Mouse (Mus musculus) olfactory bulb, adult 2 months (tissue): ENCODE measurements around the gene Cdh4. TPM values are rescaled to one million over a fixed set of nuclear protein-coding genes. Genes with fewer than 3 reads are reported as not detected.

Source experiments
- H3K27ac ChIP-seq: fragments of 200-500 bp; 2 replicates; pipeline ENCODE4 v1.5.1; 2012; ENCODE audit warnings: low read depth, low read length; ENCODE audit not compliant: insufficient read depth
- H3K4me1 ChIP-seq: fragments of 200-500 bp; 2 replicates; pipeline ENCODE4 v1.6.1; 2012; ENCODE audit warnings: low read length; ENCODE audit not compliant: control insufficient read depth, insufficient read depth
- H3K4me3 ChIP-seq: fragments of 200-500 bp; 2 replicates; pipeline ENCODE4 v1.5.1; 2012; ENCODE audit warnings: mild to moderate bottlenecking, low read depth, low read length, moderate library complexity; ENCODE audit not compliant: insufficient read depth
- CTCF ChIP-seq: fragments of 200-500 bp; IDR thresholded peaks from 2 replicates; pipeline ENCODE4 v1.5.1; 2012; ENCODE audit warnings: low read depth, mild to moderate bottlenecking, low read length, moderate library complexity; ENCODE audit not compliant: insufficient read depth
- POLR2A ChIP-seq: fragments of 200-500 bp; IDR thresholded peaks from 2 replicates; pipeline ENCODE4 v1.6.1; 2012; ENCODE audit warnings: mild to moderate bottlenecking, low read depth, low read length, moderate library complexity; ENCODE audit not compliant: insufficient read depth
- WGBS: fragments of 180-500 bp; shearing (Covaris S2); methylation state at CpG from one replicate; pipeline ENCODE4 v1.1.7; 2018; 5-methylcytosine and 5-hydroxymethylcytosine counted together
- polyA plus RNA-seq: library from polyadenylated mRNA; stranded (reverse); fragments of >200 nt; gene quantifications from 2 replicates; pipeline ENCODE4 v1.2.4, GENCODE M21; 2012; ENCODE audit warnings: low replicate concordance; ENCODE audit not compliant: missing spikeins, insufficient read depth, insufficient read length

The Cdh4 gene
- polyA plus RNA-seq, 1 experiment: not detected

DNA sequence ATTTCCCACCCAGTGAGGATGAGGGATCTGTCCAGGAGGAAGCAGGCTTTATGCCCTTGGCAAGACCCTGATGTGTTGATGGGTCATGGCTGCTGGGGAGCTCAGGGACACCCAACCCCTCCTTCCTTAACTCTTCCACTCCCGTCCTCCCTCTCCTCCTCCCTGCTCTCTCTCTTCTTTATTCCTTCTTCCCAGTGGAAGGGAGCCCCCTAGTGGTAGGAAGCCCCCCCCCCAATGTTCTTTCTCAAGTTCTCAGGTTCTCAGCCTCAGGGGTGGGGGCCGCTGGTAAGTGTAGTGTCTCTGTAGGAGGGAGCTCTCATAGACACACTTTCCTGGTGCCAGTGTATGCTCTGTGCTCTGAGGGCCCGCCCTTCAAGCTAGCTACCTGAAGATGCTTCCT is 421.0 kb downstream of the Cdh4 start:
- 69% methylated on average over 3 of the region's 3 CpGs for WGBS
- peak; percentile 49 for TF ChIP-seq CTCF
- no peak for TF ChIP-seq POLR2A

DNA sequence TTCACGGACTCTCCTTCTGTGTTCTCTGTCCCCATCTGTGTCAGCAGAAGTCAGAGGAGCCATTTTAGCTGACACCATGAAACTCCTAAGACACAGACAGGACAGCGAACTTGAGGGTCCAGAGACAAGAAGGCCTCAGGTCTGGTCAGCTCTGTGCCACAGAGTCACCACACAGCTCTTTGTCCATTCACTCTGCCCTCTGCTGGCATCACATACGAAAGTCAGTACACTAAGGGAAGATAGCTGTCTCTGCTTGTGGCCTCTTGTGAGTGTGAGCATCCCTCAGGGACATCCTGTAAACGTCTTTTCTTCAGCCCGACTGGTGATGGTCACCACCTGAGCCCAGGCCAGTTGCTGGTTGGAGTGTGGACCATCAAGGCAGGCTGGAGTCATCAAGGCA is 422.9 kb downstream of the Cdh4 start:
- TF ChIP-seq CTCF (peak; percentile 30; the same call in 1 of the 2 replicates), POLR2A (no peak)
- WGBS: 88% methylated on average over 5 of the region's 5 CpGs
- peaks cover 26% of the 10 kb centered on the region for H3K4me1 ChIP-seq
- no peak overlapping the region for H3K27ac ChIP-seq
- no peak overlapping the region for H3K4me3 ChIP-seq

More for the DNA sequence above, 421.0 kb downstream of the Cdh4 start:
- Histone ChIP-seq H3K4me3 (no peak overlapping the region), H3K27ac (no peak overlapping the region), H3K4me1 (peaks cover 11% of the 10 kb centered on the region)

DNA sequence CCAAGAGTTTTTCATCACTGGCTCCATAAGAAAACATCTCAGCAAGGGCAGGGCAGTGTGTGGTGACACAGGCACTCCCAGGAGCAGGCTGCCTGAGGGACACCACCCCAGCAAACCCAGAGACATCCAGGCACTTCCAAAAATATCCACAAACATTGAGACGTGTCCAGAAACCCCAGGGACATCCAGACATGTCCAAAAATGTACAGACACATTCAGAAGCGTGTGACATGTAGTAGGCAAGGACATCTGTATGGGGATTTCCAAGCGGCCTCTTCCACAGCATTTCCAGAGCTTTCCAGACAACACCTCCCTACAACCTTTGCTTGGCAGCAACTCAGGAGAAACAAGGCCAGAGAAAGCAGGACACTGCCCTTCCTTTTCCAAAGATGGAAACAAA is 425.4 kb downstream of the Cdh4 start:
- TF ChIP-seq POLR2A (no peak), CTCF (no peak)
- Histone ChIP-seq H3K4me1 (peaks cover 33% of the 10 kb centered on the region), H3K4me3 (no peak overlapping the region), H3K27ac (no peak overlapping the region)
- WGBS: 66% methylated on average over 3 of the region's 3 CpGs

DNA sequence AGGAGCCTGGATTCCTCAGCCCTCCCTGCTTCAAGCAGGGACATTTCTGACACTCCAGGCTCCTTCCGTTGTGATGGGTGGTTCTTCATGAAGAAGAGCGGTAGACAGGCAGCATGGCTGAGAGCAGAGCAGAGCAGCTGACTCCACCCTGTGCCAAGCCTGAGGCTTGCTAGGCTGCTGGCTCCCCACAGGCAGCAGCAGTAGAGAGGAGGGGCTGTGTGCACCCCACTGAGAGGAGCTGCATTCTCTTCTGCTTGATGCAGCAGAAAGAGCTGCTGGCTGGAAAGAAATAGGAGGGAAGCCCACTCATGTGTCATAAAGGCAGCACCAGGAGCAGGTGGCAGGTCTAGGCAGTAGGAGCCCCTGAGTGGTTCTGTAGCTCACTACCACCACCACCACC is 427.6 kb downstream of the Cdh4 start:
- H3K27ac ChIP-seq: peak overlapping the region; percentile 65

DNA sequence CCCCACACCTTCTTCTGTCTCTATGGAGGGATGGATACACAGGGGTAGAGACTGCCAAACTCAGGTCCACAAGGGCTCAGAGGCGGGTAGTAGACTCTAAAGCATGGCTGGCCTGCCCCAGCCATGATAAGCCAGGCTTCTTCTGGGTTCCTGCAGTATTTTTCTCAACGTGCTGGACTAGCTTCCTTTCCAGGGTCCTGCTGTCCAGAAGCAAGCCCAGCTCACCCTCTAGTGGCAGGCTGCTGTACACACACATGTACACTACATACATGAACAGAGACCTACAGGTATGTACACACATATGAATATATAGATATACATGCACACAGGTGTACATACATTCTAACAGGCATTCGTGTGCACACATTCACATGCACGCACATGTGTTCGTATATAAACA is 430.5 kb downstream of the Cdh4 start:
- 74% methylated on average over 5 of the region's 5 CpGs for WGBS
- no peak overlapping the region for H3K27ac ChIP-seq
- TF ChIP-seq POLR2A (no peak), CTCF (no peak)

More for the DNA sequence above, 427.6 kb downstream of the Cdh4 start:
- TF ChIP-seq CTCF (no peak), POLR2A (no peak)
- H3K4me1 ChIP-seq: peaks cover 31% of the 10 kb centered on the region
- H3K4me3 ChIP-seq: no peak overlapping the region
- WGBS: 9% methylated on average over 2 of the region's 2 CpGs

DNA sequence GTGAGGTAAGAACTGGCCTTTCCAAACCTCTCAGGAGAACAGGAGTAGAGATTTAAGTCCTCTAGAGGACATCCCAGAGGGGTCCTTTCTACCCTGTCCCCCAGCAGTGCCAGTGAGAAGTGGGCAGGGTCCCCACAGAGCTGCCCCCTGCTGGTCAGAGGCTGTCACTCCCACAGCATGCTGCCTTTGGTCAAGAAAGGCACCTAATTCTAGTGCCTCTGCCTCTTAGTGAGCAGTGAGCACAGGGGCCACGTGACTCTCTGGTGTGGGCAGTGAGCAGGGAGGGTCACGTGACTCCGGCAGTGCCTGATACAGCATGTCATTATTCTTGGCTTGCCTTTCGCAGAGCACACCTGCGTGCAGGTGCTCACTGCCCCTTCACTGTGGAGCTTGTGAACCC is 431.1 kb downstream of the Cdh4 start:
- Histone ChIP-seq H3K27ac (no peak overlapping the region), H3K4me3 (no peak overlapping the region), H3K4me1 (peaks cover 34% of the 10 kb centered on the region)
- TF ChIP-seq CTCF (peak; percentile 68; the same call in 1 of the 2 replicates), POLR2A (no peak)
- WGBS: 54% methylated on average over 5 of the region's 5 CpGs

More for the DNA sequence above, 430.5 kb downstream of the Cdh4 start:
- Histone ChIP-seq H3K4me3 (no peak overlapping the region), H3K4me1 (peaks cover 37% of the 10 kb centered on the region)

DNA sequence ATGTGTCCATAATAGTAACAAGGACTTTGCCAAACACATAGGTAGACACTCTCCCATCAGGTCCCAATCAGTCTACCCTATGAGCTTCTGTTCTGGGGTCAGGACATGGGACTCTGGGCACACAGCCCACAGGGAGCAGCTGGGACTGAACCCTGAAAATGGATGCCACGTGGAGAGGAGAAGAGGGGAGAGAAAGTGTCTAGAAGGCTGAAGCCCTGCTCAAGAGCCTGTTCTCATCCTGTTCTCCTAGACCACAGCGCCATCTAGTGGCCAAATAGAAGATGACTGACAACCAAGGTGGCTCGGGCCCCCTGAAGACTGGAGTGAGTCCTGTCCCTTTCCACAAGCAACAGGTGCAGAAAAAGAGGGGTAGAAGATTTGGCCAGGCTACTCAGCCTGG is 432.9 kb downstream of the Cdh4 start:
- H3K4me3 ChIP-seq: no peak overlapping the region
- TF ChIP-seq POLR2A: no peak
- TF ChIP-seq CTCF: 0 out of 2 replicates have a peak, but pooled peaks have one; percentile 28
- no peak overlapping the region for H3K27ac ChIP-seq
- 3% methylated on average over 3 of the region's 3 CpGs for WGBS
- H3K4me1 ChIP-seq: peaks cover 20% of the 10 kb centered on the region

DNA sequence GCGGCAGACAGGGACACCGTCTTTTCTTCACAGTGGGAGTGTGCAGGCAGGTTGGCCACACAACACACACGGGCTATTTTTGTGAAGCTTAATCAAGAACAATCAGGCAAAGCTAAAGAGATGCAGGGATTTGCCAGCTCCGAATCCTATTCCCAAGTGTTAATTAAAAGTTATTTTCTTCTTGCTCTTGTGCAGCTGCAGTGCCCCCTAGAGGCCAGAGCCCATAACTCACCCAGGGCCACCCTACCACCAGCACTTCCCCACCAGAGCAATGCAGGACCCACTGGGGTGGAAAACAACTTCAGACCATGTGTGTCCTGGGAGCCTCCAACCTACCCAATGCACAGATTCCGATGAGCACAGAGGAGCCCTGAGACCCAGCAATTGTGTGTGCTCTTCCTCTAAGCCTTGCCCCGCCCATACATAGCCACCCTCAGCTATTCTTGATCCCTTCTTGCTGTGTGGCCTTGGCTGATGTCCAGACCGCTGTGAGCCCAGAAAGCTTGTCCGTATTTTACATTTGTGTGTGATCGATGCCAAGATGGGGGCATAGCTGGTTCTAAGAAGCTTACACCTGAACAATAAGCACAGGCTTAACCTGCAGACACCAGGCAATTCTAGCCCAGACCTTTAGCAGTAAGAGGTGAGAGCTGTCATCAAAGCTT is 435.5 kb downstream of the Cdh4 start:
- no peak for TF ChIP-seq POLR2A
- Histone ChIP-seq H3K4me1 (peaks cover 13% of the 10 kb centered on the region), H3K27ac (no peak overlapping the region), H3K4me3 (no peak overlapping the region)
- 40% methylated on average over 9 of the region's 9 CpGs for WGBS

DNA sequence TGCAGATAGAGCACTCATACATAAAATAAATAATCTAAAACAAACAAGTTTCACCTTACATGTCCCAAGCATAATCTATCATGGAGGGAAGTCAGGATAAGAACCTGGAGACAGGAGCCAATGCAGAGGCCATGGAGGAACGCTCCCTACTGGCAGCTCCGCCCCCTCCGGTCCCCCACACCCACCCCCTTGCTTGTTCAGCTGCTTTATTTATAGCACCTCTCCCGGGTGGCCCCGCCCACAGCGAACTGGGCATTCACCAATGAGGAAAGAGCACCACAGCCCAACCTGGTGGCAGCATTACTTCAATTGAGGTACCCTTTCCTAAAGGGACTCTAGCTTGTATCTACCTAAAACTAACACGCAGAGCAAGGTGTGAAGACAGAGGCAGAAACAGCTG is 442.3 kb downstream of the Cdh4 start:
- no peaks in the 10 kb centered on the region for H3K4me1 ChIP-seq
- TF ChIP-seq POLR2A (no peak), CTCF (no peak)
- no peak overlapping the region for H3K4me3 ChIP-seq
- WGBS: 52% methylated on average over 7 of the region's 7 CpGs
- no peak overlapping the region for H3K27ac ChIP-seq

DNA sequence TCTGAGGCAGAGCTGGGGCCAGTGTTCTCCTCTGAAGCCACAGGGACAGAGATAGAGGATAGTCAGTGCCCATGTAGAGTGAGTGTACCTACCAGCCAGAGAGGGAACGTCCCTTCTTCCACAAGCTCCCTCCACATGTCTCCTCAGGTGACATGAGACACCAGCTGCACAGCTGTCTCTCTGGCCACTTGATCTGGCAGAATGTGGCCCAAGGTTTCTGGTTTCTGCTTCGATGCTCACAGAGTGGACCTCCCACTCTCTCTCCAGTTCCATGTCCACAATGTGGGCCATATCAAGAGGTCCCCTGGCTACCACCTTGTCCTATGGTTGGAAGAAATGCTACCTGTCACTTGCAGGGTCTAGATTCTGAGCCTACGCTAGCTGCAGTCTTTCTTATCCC is 448.8 kb downstream of the Cdh4 start:
- Histone ChIP-seq H3K27ac (no peak overlapping the region), H3K4me1 (no peaks in the 10 kb centered on the region), H3K4me3 (no peak overlapping the region)
- WGBS: 73% methylated on average over 3 of the region's 3 CpGs
- TF ChIP-seq POLR2A: no peak
- no peak for TF ChIP-seq CTCF
